ENCODE assay signal across 26 mouse cellular contexts in genomic region chr4:81898661-81899060, GRCm38 (mm10).
DNase-seq lines count a peak whose midpoint lies in the region; ATAC-seq and TF ChIP-seq lines count a peak whose summit lies in the region.
"Had no signal": no experiment of that assay in that cellular context is flagged by ENCODE, and none has a peak within 500 bp of the region (broad histone marks: within the 10 kb centered on the region; RNA-seq: fewer than 3 reads in every experiment).

No protein-coding gene starts in this region.

- 75% methylated on average over 2 of the region's 2 CpGs for WGBS in hindbrain, postnatal 0 days
- WGBS in hindbrain, embryonic 16.5 days: 70% methylated on average over 2 of the region's 2 CpGs
- WGBS in midbrain, postnatal 0 days: 80% methylated on average over 2 of the region's 2 CpGs
- 77% methylated on average over 2 of the region's 2 CpGs for WGBS in midbrain, embryonic 16.5 days

- peak; percentile 37 for DNase-seq in adrenal gland, postnatal 10 days
- DNase-seq in adrenal gland, postnatal 25 days: no peak
- peak; percentile 18 for DNase-seq in hindbrain, postnatal 0 days (ENCODE audit: low spot score)
- DNase-seq in midbrain, postnatal 0 days (ENCODE audit: low spot score): peak; percentile 26
- no peak for DNase-seq in ovary, adult 18-20 months (ENCODE audit: low spot score)
- no peak for DNase-seq in ovary, postnatal 10 days (ENCODE audit: low spot score)
- DNase-seq: cerebellum, adult 18-20 months; cerebellum, postnatal 25 days; embryo, embryonic 11 days; heart, postnatal 4 days; kidney, adult 8-10 months; kidney, postnatal 10 days; liver, embryonic 13.5 days; right cerebral cortex, postnatal 25 days; thymus, postnatal 25 days had no signal

- H3K27ac ChIP-seq in hindbrain, postnatal 0 days: no peak overlapping the region
- no peak overlapping the region for H3K27ac ChIP-seq in hindbrain, embryonic 16.5 days (ENCODE audit: low read depth, low read length)
- H3K27ac ChIP-seq in midbrain, postnatal 0 days (ENCODE audit: low read depth, low read length): no peak overlapping the region
- no peak overlapping the region for H3K27ac ChIP-seq in midbrain, embryonic 16.5 days (ENCODE audit: low read length)
- H3K27ac ChIP-seq: embryonic facial prominence, embryonic 13.5 days; forebrain, embryonic 13.5 days; heart, embryonic 15.5 days; hindbrain, embryonic 14.5 days; intestine, embryonic 15.5 days; left cerebral cortex, adult 2 months; liver, embryonic 13.5 days; macrophage had no signal

- no peaks in the 10 kb centered on the region for H3K27me3 ChIP-seq in hindbrain, postnatal 0 days (ENCODE audit: insufficient read depth, low read length)
- H3K27me3 ChIP-seq in hindbrain, embryonic 16.5 days (replicated peaks; ENCODE audit: control insufficient read depth, insufficient read depth, low read length): no peaks in the 10 kb centered on the region
- H3K27me3 ChIP-seq in midbrain, postnatal 0 days (ENCODE audit: insufficient read depth, low read length): no peaks in the 10 kb centered on the region
- H3K27me3 ChIP-seq in midbrain, embryonic 16.5 days (ENCODE audit: control insufficient read depth, insufficient read depth, low read depth, low read length): no peaks in the 10 kb centered on the region
- H3K27me3 ChIP-seq: embryonic facial prominence, embryonic 13.5 days; forebrain, embryonic 13.5 days; heart, embryonic 15.5 days; intestine, embryonic 15.5 days; liver, embryonic 13.5 days had no signal

- no peaks in the 10 kb centered on the region for H3K9me3 ChIP-seq in hindbrain, postnatal 0 days (ENCODE audit: low read length)
- no peaks in the 10 kb centered on the region for H3K9me3 ChIP-seq in hindbrain, embryonic 16.5 days (ENCODE audit: control insufficient read depth, low read length)
- no peaks in the 10 kb centered on the region for H3K9me3 ChIP-seq in midbrain, postnatal 0 days (ENCODE audit: low read length)
- no peaks in the 10 kb centered on the region; the same call in 1 of the 2 replicates for H3K9me3 ChIP-seq in midbrain, embryonic 16.5 days (replicated peaks; ENCODE audit: control insufficient read depth, low read length, poor library complexity, severe bottlenecking)
- H3K9me3 ChIP-seq: embryonic facial prominence, embryonic 13.5 days; forebrain, embryonic 13.5 days; heart, embryonic 15.5 days; intestine, embryonic 15.5 days; liver, embryonic 13.5 days had no signal

- no peak overlapping the region for H3K4me2 ChIP-seq in hindbrain, postnatal 0 days (ENCODE audit: low read depth, low read length)
- no peak overlapping the region for H3K4me2 ChIP-seq in hindbrain, embryonic 16.5 days (ENCODE audit: low read length)
- H3K4me2 ChIP-seq in midbrain, postnatal 0 days (ENCODE audit: low read depth, low read length, poor library complexity, severe bottlenecking): no peak overlapping the region
- H3K4me2 ChIP-seq in midbrain, embryonic 16.5 days (ENCODE audit: low read length): no peak overlapping the region
- H3K4me2 ChIP-seq: embryonic facial prominence, embryonic 13.5 days; forebrain, embryonic 13.5 days; heart, embryonic 15.5 days; hindbrain, embryonic 14.5 days; intestine, embryonic 15.5 days; liver, embryonic 13.5 days had no signal

- H3K9ac ChIP-seq in hindbrain, postnatal 0 days (replicated peaks; ENCODE audit: low read length): no peak overlapping the region
- H3K9ac ChIP-seq in hindbrain, embryonic 16.5 days (ENCODE audit: low read depth, low read length): no peak overlapping the region
- no peak overlapping the region for H3K9ac ChIP-seq in midbrain, postnatal 0 days (replicated peaks; ENCODE audit: low read length, poor library complexity, severe bottlenecking)
- H3K9ac ChIP-seq in midbrain, embryonic 16.5 days (ENCODE audit: low read depth, low read length): no peak overlapping the region
- H3K9ac ChIP-seq: embryonic facial prominence, embryonic 13.5 days; forebrain, embryonic 13.5 days; heart, embryonic 15.5 days; hindbrain, embryonic 14.5 days; intestine, embryonic 15.5 days; liver, embryonic 13.5 days had no signal

- no peak overlapping the region for H3K4me3 ChIP-seq in hindbrain, postnatal 0 days (ENCODE audit: low read length)
- H3K4me3 ChIP-seq in hindbrain, embryonic 16.5 days (ENCODE audit: low read length): no peak overlapping the region
- H3K4me3 ChIP-seq in midbrain, postnatal 0 days (ENCODE audit: low read depth, low read length): no peak overlapping the region
- no peak overlapping the region for H3K4me3 ChIP-seq in midbrain, embryonic 16.5 days (ENCODE audit: low read depth, low read length)
- H3K4me3 ChIP-seq: embryonic facial prominence, embryonic 13.5 days; erythroblast, embryonic 14.5 days; forebrain, embryonic 13.5 days; heart, embryonic 15.5 days; intestine, embryonic 15.5 days; left cerebral cortex, adult 2 months; liver, embryonic 13.5 days had no signal

- no peak for TF ChIP-seq CTCF in hindbrain, postnatal 0 days (IDR thresholded peaks at IDR 0.05; ENCODE audit: low read depth)
- TF ChIP-seq CTCF in midbrain, postnatal 0 days (IDR thresholded peaks at IDR 0.05): no peak

- no peaks in the 10 kb centered on the region for H3K4me1 ChIP-seq in hindbrain, postnatal 0 days (ENCODE audit: insufficient read depth, low read length)
- no peaks in the 10 kb centered on the region for H3K4me1 ChIP-seq in hindbrain, embryonic 16.5 days (ENCODE audit: control insufficient read depth, insufficient read depth, low read depth, low read length)
- no peaks in the 10 kb centered on the region for H3K4me1 ChIP-seq in midbrain, postnatal 0 days (ENCODE audit: insufficient read depth, low read length)
- H3K4me1 ChIP-seq in midbrain, embryonic 16.5 days (ENCODE audit: control insufficient read depth, insufficient read depth, low read length): no peaks in the 10 kb centered on the region
- H3K4me1 ChIP-seq: embryonic facial prominence, embryonic 13.5 days; forebrain, embryonic 13.5 days; intestine, embryonic 15.5 days; liver, embryonic 13.5 days had no signal

- H3K36me3 ChIP-seq in hindbrain, postnatal 0 days (ENCODE audit: insufficient read depth, low read length): no peaks in the 10 kb centered on the region
- H3K36me3 ChIP-seq in hindbrain, embryonic 16.5 days (ENCODE audit: control insufficient read depth, insufficient read depth, low read length): no peaks in the 10 kb centered on the region
- H3K36me3 ChIP-seq in midbrain, postnatal 0 days (ENCODE audit: insufficient read depth, low read length): no peaks in the 10 kb centered on the region
- H3K36me3 ChIP-seq in midbrain, embryonic 16.5 days (ENCODE audit: control insufficient read depth, insufficient read depth, low read length): no peaks in the 10 kb centered on the region
- H3K36me3 ChIP-seq: embryonic facial prominence, embryonic 13.5 days; G1E; heart, embryonic 15.5 days; intestine, embryonic 15.5 days; liver, embryonic 13.5 days had no signal

- no peak for ATAC-seq in hindbrain, postnatal 0 days
- ATAC-seq in hindbrain, embryonic 16.5 days: no peak
- ATAC-seq in midbrain, postnatal 0 days (ENCODE audit: low FRiP score): no peak
- ATAC-seq in midbrain, embryonic 16.5 days: no peak
- ATAC-seq: forebrain, embryonic 13.5 days; intestine, embryonic 15.5 days had no signal

Comparison
In these comparisons a context has a peak if more than half of its experiments do, and no peak if none do; other contexts are left out.
1. DNase-seq: peak in adrenal gland, postnatal 10 days (single experiment), hindbrain, postnatal 0 days (single experiment) and midbrain, postnatal 0 days (single experiment); none in adrenal gland, postnatal 25 days (single experiment), ovary, adult 18-20 months (single experiment) and ovary, postnatal 10 days (single experiment).